Mouse (Mus musculus): ENCODE data around the gene Yars. TPM values are rescaled to one million over a fixed set of nuclear protein-coding genes. Genes with fewer than 3 reads are reported as not detected.

Gene Yars
- polyA plus RNA-seq (2015; fragmentation: Nextera tagmentation; extraction: Ambion mirVana) = 37.5 and 45.4 TPM in 2 replicates

GRCm38 (mm10) chr4:129189542-129190519 is at the start of gene Yars, which contains the start of gene S100pbp:
Yars (plus strand) TSS chr4:129189760.
S100pbp (minus strand) TSS chr4:129189727.

GRCm38 (mm10) chr4:129261196-129261595 is 71.6 kb downstream of the Yars start, which contains the start of gene C77080:
C77080 (minus strand) TSS chr4:129261404.

Other genes starting within 250 kb of the Yars start
- 82.8 and 84.8 TPM in 2 replicates for gene Azin2, start 227.3 kb upstream of the Yars start, polyA plus RNA-seq (2015; fragmentation: Nextera tagmentation; extraction: Ambion mirVana)
- gene Ak2, start 197.8 kb upstream of the Yars start, polyA plus RNA-seq (2015; fragmentation: Nextera tagmentation; extraction: Ambion mirVana) = 102 and 158 TPM in 2 replicates
- 9.0 and 9.6 TPM in 2 replicates for gene Rnf19b, start 131.5 kb upstream of the Yars start, polyA plus RNA-seq (2015; fragmentation: Nextera tagmentation; extraction: Ambion mirVana)
- 0.33 and 1.6 TPM in 2 replicates for gene Tmem54, start 84.2 kb upstream of the Yars start, polyA plus RNA-seq (2015; fragmentation: Nextera tagmentation; extraction: Ambion mirVana)
- gene Hpca, start 67.7 kb upstream of the Yars start, polyA plus RNA-seq (2015; fragmentation: Nextera tagmentation; extraction: Ambion mirVana) = 8.3 and 21.4 TPM in 2 replicates
- gene Fndc5, start 52.8 kb upstream of the Yars start, polyA plus RNA-seq (2015; fragmentation: Nextera tagmentation; extraction: Ambion mirVana) = 3.5 and 5.3 TPM in 2 replicates
- gene S100pbp, start within 50 bp of the Yars start, polyA plus RNA-seq (2015; fragmentation: Nextera tagmentation; extraction: Ambion mirVana) = 9.8 and 10.5 TPM in 2 replicates
- 2.5 and 2.9 TPM in 2 replicates for gene C77080, start 71.6 kb downstream of the Yars start, polyA plus RNA-seq (2015; fragmentation: Nextera tagmentation; extraction: Ambion mirVana)
- 1.9 and 3.4 TPM in 2 replicates for gene Sync, start 97.9 kb downstream of the Yars start, polyA plus RNA-seq (2015; fragmentation: Nextera tagmentation; extraction: Ambion mirVana)
- gene Rbbp4, start 145.6 kb downstream of the Yars start, polyA plus RNA-seq (2015; fragmentation: Nextera tagmentation; extraction: Ambion mirVana) = 219 and 230 TPM in 2 replicates
- 97.7 and 131 TPM in 2 replicates for gene Zbtb8os, start 145.9 kb downstream of the Yars start, polyA plus RNA-seq (2015; fragmentation: Nextera tagmentation; extraction: Ambion mirVana)
- gene Zbtb8a, start 188.4 kb downstream of the Yars start, polyA plus RNA-seq (2015; fragmentation: Nextera tagmentation; extraction: Ambion mirVana) = 12.2 and 13.0 TPM in 2 replicates

All from adrenal gland, postnatal 0 days (tissue).